Mouse (Mus musculus): Measurements from ENCODE around the gene Sod1.

Gene Sod1

DNA sequence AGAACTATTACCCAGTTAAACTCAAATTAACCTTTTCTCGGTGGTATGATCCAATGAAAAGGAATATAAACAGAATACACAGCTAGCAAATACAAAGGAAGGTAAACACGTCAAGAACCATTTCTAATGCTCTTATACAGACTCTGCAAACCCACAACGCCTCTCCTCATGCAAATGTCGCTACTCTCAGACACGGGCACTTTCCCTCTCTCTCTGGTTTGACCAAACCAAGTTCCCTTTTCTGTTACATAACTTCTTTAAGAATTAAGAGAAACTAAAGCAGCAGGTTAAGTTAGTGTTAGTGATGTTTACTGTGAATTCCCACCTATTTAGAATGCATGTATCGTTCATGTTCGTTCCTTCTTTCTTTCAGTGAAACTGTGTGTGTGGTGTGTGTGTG lies 38.4 kb downstream of the Sod1 start:
- DNase-seq (ENCODE audit: low read depth, low spot score): no peak

DNA sequence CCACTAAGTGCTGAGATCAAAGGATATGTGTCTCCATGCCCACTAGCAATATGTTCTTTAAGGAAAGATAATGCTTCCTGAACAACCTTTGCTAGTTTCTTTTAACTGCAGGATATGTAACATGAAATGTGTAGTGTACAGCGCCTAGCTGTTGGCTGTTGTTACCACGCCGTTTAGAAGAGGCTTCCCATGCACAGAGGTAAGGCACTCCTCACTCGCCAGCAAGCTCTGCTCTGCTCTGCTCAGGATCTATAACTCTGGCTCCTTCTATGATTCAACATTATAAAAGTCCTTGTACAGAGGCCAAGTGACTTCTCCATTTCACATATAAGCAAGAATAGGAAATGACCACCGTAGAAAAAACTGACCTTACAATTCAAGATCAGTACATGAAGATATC lies 39.1 kb downstream of the Sod1 start:
- DNase-seq (ENCODE audit: low read depth, low spot score): no peak

DNA sequence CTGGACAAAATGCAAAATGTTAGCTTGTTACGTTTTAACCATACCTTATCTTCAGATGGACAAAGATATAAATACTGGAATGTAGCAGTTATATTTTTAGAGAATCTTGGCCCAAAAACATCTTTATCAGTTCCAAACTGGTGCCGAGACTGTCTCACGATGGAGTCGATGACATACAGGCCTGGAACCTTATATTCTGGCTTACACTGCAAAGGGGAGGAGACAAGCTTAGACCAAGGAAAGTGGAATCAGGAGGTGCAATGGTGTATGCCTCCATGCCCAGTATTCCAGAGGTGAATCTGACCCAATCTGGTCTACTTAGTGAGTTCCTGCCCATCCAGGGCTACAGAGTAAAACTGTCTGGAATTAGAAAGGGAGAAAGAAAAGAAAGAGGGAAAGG lies 39.5 kb downstream of the Sod1 start:
- DNase-seq (ENCODE audit: low read depth, low spot score): no peak

DNA sequence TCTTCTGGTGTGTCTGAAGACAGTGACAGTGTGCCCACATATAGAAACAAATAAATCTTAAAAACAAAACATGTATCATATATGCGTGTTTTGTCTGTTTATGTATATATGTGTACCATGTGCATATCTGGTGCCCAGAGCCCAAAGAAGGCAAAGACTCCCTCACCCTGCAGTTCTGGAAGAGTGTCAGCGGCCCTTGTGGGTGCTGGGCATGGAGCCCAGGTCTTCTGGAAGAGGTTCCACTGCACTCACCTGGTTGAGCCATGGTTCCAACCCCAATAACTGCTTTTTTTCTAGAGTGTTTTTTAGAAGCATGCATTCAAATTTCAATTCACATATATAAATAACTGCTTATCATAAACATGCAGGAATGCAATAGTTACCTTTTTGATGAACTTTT lies 41.2 kb downstream of the Sod1 start:
- DNase-seq (ENCODE audit: low read depth, low spot score): no peak

GRCm38 (mm10) chr16:90264021-90264420 lies 43.5 kb downstream of the Sod1 start:
- no peak for DNase-seq (ENCODE audit: low read depth, low spot score)

DNA sequence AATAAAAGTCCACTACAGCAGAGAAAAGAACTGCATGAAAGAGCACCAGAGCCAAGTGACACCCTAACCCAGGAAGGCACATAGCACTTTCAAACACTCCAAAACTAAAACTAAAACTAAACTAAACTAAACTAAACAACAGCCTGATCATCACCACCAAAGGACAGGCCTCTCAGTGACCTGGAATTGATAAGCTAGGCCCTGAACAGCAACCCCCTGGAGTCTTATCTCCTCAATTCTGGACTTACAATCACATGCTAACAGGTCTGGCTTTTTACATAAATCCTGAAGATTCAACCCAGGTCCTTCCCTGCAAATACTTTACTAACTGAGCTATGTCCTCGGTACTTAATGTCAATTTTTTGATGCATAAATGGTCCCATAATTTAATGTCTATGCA lies 44.6 kb downstream of the Sod1 start:
- no peak for DNase-seq (ENCODE audit: low read depth, low spot score)

GRCm38 (mm10) chr16:90266581-90266980 lies 46.0 kb downstream of the Sod1 start:
- DNase-seq (ENCODE audit: low read depth, low spot score): no peak

- DNase-seq (ENCODE audit: low read depth, low spot score): no peak
These were observed 55.0 kb downstream of the Sod1 start for GRCm38 (mm10) chr16:90275521-90275920.

All from CD4-positive, CD25-positive, alpha-beta regulatory T cell, adult 2 months (primary cell).